Mouse (Mus musculus): Measurements from ENCODE around the gene Krt76.

The Krt76 gene

DNA sequence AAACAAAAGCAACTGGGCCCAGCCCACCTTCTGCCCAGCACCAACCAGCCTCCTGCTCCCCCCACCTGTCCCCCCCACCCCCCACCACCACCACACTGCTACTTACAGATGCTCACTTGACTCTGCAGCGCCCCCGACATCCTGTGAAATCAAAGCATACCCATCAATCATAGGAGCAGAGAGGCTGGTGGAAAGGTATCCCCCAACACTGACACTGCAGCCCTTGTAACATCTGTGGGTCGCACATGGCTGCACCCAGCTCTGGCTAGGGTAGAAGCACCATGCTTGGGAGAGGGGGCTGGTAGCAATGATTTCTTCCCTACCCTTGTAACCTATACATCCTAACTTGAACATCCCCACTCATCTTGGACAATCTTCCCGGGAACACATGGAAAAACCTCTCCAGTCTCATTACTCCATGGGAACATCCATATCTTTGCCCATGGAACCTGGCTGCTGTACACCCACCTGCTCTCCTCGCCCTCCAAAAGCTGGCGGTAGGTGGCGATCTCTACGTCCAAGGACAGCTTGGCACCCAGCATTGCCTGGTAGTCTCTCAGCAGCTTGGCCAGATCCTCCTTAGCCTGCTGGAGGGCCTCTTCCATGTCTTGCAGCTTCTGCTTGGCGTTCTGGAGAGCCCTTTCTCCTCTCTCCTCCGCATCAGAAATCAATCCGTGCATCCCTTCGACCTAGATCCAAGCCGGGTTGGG is 32.1 kb downstream of the Krt76 start:
- DNase-seq (ENCODE audit: extremely low spot score, low spot score): no peak

DNA sequence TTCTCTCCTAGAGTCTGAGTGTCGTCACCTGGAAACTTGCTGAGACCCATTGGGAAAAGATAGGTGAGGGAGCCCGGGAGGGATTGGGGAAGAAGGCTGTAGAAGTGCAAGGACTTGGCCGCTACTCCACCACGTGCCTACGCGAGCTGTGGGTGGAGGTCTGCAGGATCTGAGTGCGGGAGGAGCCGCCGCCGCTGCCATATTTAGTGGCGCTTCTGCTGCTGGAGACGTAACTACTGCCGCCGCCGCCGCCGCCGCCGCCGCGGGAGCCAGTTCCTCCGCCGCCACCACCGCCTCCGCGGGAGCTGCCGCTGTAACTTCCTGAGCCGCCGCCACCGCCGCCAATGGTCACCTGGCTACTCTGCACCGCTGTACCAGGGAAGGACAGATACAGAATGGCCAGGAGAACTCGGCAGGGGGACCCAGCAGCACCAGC is 33.0 kb downstream of the Krt76 start:
- peak; percentile 63 for DNase-seq (ENCODE audit: extremely low spot score, low spot score)

DNA sequence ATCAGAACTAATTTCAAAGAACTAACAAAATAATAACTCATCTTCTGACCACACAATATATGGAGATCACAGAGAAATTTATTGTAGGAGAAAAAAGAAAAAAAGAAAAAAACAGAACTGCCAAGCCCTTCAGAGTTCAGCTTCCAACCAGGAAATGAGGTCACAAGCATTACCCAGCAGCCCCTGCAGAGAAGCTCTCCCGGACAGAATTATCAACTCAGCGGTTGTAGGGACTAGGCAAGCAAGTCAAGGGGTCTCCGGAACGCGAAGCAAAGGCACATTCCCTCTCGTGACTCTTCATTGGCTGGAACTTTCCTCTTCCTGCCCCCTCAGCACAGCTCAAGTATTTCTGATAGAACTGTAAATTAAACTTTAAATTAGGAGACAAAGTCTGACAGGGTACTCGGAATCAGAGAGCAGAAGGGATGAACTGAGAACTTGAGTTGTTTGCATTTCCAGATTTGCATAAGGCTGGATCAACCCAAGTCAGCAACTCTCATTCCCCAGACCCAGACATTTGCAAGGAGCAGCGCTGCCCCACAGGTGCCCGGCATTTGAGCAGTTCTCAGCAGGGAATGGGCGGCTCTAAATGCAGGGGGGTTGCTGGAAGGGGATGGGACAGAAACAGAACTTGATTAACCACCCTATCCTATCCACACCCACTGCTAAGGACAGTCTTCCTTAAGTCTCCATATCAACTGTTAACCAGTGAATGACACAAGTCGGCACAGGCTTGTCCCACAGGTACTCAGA is 33.9 kb downstream of the Krt76 start:
- no peak for DNase-seq (ENCODE audit: extremely low spot score, low spot score)

- no peak for DNase-seq (ENCODE audit: extremely low spot score, low spot score)
Measured at GRCm38 (mm10) chr15:101856696-101857095, 36.0 kb downstream of the Krt76 start.

- no peak for DNase-seq (ENCODE audit: extremely low spot score, low spot score)
Measured at GRCm38 (mm10) chr15:101855732-101856131, 37.0 kb downstream of the Krt76 start.

DNA sequence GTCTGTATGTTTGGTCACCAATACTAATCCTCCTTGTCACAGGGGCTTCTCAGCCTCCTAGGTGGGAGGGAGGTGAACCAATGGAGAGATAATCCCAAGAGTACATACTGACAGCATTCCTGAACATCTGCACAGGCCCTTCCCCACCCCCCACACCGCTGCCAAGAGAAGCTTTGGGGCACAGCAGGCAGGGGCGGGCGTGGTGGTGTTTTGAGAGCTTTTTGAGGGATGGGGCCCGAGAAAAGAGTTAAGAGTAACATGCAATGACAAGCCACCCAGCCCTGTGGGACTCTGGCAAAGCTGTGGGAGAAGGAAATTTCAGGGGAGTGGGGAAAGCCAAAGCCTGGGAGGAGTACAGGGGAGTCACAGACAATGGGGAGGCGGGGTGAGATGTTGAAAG is 38.4 kb downstream of the Krt76 start:
- DNase-seq (ENCODE audit: extremely low spot score, low spot score): no peak

DNA sequence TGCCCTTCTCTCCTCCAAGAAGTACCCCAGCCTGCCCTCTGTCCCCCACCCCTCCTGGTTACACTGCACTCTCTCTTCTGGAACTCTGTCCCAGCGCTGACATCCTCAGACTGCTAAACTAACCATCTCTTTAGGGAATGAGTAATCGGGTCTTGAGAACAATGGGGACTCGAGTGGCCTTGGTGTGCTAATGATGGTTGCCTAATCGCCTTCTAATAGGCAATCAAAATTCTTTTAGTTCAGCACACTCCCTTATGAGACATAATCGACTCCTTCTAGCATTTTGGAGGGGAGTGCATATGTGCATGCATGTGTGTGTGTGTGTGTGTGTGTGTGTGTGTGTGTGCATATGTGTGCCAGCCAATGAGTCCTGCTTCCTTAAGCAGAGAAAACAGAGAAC is 40.1 kb downstream of the Krt76 start:
- DNase-seq (ENCODE audit: extremely low spot score, low spot score): no peak

GRCm38 (mm10) chr15:101850694-101851093 is 42.0 kb downstream of the Krt76 start, which contains the start of gene Krt1:
TSS of gene Krt1 (minus strand) at chr15:101850794.
- no peak for DNase-seq (ENCODE audit: extremely low spot score, low spot score)

GRCm38 (mm10) chr15:101845971-101846403 is 46.7 kb downstream of the Krt76 start:
- DNase-seq (ENCODE audit: extremely low spot score, low spot score): peak; percentile 67

DNA sequence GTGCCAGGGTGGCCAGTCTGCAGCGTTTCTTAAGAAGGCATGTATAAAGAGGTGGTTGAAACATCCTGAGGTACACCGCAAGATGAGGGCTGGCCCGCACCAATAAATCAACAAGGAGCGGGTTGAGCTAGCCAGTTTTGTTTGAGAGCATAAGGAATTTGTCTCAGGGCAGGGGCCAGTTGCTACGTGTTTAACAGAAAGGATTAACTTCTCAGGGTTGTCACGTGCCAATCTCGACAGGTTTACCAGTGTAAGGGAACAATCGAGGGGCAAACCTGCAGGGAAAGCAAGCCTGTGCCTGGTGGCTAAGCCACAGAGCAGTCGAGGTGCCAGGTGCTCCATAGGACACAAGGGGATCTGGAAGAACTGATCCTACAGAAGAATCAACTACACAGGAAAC is 49.5 kb downstream of the Krt76 start:
- no peak for DNase-seq (ENCODE audit: extremely low spot score, low spot score)

DNA sequence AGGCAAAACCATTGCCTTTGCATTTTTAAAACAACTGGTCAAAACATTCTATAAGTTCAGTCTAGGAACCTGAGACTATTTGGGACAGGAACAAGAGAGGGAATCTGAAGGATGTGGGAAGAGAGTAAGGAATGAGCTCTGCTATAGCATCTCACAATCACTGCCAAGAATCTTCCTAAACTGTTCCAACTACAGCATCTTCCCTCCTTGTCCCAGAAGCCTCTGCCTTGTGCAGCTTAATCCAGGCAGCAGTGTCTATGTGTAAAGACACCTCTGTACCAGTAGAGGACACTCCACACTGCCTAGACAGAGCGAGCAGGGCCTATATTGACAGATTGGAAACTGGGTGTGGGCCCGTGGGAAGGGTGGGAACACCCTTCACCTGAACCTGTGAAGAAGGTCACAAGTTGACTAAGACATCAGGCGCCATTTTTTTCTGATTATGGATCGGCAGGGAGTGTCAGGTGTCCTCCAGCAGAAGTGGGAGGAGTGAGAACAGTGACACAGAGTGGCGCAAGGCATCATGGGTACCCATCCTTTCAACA is 57.9 kb downstream of the Krt76 start:
- no peak for DNase-seq (ENCODE audit: extremely low spot score, low spot score)
